Mouse (Mus musculus) cerebellum, adult 8-10 months (tissue): ENCODE results near the gene Dot1l.

Experiments used
- DNase-seq: peaks from one replicate; pipeline ENCODE4 v3.0.0; 2022

The Dot1l gene

GRCm38 (mm10) chr10:80760596-80761524 is 5.9 kb downstream of the Dot1l start:
- DNase-seq, result no peak

DNA sequence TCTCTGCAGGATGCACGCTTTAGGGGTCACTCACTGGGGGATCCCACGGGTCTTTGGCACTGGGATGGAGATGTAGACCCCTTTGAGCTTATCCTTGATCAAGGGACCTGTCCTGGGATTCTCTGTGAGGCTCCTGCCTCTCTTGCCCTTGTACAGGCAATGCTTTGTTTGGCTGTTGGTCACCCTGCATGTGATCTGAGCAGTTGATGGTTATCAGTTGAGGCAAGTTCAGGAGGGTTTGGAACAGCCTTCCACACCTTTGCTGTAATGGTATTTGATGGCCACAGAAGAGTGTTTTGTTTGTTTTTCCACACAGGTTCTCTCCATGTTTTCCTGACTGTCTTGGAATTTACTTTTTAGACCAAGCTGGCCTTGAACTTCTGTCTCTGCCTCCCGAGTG is 6.8 kb downstream of the Dot1l start:
- no peak for DNase-seq

GRCm38 (mm10) chr10:80763502-80763901 is 8.5 kb downstream of the Dot1l start:
- DNase-seq, result no peak

DNA sequence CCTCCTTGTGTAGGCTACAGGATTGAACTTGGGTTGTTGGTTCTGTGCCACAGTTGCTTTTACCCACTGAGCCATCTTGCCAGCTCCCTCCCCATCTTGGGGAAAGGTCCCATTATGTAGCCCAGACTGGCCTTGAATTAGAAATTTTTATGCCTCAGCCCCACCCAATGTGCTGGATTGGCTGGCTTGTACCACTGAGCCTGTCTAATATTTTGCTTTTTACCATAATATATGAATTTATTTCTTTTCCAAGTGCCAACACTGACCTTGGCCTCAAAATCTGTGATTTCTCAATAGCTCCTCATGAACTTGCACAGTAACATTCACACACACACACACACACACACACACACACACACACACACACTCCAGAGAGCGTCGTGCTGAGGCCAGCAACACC is 10.7 kb downstream of the Dot1l start:
- no peak for DNase-seq

DNA sequence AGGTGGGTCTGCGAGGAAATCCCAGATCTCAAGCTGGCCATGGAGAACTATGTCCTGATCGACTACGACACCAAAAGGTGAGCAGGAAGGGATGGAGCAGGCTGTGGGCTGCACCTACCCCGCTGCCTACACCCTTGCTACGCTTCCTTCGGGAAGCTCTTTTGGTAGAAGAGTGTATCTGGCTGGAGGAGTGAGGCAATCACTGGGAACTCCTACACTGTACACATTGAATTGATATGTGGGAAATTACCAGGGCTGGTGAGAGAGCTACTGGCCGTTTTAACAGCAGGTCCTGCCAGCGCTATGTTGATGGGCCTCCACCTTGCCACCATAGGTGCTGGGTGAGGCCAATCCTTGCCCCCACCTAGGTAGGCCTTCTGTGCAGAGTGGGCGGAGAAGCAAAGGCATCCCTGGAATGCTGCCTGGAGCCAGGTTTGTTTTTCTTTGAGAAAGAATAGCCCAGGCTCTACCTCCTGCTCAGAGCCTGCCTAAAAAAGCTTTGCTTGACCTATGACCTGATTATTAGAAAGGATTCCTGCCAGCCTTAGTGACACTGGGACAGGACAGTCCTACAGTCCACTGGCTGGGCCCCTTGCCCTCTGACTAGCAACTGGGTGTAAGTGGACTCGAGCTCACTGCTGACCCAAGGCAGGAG is 11.3 kb downstream of the Dot1l start:
- no peak for DNase-seq

- no peak for DNase-seq
These were observed 13.4 kb downstream of the Dot1l start for GRCm38 (mm10) chr10:80768365-80768764.

- no peak for DNase-seq
These were observed 18.8 kb downstream of the Dot1l start for GRCm38 (mm10) chr10:80773816-80774215.

GRCm38 (mm10) chr10:80774549-80774948 is 19.5 kb downstream of the Dot1l start:
- DNase-seq, result peak; percentile 95

DNA sequence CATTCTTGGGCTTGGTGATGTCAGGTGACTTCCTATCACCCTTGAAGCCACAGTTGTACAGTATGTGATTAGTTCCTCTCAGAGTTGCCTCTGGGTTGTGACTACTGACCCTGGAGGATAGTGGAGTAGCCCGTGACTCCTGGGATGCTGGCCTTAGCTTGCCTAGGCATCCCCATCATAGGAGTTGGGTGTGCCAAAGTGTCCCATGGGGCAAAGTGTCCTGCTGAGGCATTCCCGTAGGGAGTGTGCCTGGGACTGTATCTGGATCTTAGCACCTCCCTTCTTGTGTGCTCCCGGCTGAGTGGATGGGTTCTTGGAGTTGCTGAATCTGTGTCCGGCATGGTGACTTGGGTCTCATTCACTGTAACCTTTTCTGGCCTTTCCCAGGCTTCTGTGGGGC is 20.0 kb downstream of the Dot1l start:
- DNase-seq, result no peak

GRCm38 (mm10) chr10:80775731-80776130 is 20.7 kb downstream of the Dot1l start:
- DNase-seq, result peak; percentile 77

DNA sequence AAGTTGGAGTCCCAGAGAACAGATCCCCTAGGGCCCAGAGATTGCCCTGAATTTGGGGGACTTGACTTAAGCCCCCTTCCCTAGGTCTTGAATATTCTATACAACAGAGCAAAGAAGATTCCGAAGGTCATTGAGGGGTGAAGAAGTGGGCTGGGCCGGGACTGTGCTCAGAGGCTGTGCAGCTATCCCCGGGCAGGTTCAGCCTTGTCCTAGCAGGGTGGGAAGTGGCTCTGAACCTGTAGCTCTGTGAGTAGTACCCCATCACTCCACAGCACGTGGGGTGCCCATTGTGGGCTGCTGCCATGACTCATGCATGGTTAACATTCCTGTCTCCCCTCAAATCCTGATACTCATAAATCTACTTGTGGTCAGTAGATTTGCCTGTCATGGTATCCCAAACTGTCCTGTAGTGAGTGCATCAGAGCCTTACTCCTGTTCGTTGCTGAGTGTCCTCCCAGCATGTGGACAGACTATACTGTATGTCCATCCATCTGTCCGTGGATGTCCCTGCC is 21.4 kb downstream of the Dot1l start:
- DNase-seq, result no peak

DNA sequence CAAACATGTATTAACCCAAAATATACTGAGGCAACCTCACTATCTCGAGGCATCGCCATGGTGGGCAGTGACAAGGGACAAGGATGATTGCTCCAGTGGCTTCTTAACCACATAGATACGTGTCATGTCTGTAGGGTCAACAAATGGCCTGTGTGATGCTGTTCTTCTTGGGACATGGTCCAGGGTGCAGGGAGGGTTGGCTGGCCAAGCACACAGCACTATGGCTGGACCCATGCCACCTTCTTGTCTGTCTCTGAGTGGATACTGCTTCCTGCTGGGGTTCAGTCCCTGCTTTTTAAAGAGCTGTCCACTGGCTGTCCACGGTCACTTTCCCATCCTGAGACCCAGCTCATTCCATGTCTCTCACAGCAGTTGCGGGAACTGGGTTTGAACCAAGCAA is 22.1 kb downstream of the Dot1l start:
- peak; percentile 63 for DNase-seq

DNA sequence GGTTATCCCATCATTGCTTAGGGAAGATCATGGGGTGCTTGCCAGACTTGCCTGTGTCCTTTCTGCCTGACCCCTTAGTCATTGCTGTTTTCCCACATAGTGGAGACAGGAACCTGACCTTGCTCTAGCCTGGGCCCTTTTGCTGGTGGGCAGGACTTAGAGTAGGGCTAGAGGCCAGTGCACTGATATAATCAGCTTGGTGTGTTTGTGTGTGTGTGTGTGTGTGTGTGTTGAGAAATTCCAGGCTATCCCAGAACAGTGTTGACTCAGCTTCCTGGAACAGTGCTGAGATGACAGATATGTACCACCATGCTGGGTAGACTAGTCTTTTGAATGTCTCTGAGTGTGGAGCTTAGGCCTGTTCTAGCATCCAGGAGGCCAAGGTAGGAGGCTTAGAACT is 24.6 kb downstream of the Dot1l start:
- no peak for DNase-seq

- DNase-seq, result no peak
These were observed 29.3 kb downstream of the Dot1l start for GRCm38 (mm10) chr10:80784302-80784701.

- no peak for DNase-seq
These were observed 29.9 kb downstream of the Dot1l start for GRCm38 (mm10) chr10:80784871-80785270.

DNA sequence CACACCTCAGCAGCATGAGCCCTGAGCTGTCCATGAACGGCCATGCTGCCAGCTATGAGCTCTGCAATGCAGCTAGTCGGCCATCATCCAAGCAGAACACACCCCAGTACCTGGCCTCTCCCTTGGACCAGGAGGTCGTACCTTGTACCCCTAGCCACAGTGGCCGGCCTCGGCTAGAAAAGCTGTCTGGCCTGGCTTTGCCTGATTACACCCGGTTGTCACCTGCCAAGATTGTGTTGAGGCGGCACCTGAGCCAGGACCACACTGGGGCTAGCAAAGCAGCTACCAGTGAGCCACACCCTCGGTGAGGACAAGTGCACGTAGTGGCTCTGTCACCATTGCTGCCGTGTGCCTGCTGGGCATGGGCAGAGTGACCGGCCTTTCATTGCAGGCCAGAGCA is 31.0 kb downstream of the Dot1l start:
- DNase-seq, result no peak

DNA sequence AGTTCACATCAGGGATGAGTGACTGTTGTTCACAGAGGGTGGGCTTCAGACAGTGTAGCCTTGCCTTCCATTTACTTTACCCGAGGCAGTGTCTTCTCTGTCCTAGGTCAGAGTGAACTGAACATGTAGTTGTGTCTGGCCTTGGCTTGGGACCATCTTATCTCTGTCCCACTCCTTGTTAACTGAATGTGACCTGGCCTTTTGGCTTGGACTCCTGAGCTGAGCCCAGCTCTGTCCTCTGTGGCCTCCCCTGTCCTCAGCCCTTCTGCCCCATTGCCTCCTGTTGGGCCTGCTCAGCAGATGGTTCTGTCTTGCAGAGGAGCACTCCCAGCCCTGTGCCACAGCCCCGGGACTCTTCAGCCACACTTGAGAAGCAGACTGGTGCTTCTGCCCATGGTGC is 32.5 kb downstream of the Dot1l start:
- DNase-seq, result no peak

- no peak for DNase-seq
These were observed 35.9 kb downstream of the Dot1l start for GRCm38 (mm10) chr10:80790761-80791404.

- peak; percentile 60 for DNase-seq
These were observed 36.6 kb downstream of the Dot1l start for GRCm38 (mm10) chr10:80791476-80792174.

DNA sequence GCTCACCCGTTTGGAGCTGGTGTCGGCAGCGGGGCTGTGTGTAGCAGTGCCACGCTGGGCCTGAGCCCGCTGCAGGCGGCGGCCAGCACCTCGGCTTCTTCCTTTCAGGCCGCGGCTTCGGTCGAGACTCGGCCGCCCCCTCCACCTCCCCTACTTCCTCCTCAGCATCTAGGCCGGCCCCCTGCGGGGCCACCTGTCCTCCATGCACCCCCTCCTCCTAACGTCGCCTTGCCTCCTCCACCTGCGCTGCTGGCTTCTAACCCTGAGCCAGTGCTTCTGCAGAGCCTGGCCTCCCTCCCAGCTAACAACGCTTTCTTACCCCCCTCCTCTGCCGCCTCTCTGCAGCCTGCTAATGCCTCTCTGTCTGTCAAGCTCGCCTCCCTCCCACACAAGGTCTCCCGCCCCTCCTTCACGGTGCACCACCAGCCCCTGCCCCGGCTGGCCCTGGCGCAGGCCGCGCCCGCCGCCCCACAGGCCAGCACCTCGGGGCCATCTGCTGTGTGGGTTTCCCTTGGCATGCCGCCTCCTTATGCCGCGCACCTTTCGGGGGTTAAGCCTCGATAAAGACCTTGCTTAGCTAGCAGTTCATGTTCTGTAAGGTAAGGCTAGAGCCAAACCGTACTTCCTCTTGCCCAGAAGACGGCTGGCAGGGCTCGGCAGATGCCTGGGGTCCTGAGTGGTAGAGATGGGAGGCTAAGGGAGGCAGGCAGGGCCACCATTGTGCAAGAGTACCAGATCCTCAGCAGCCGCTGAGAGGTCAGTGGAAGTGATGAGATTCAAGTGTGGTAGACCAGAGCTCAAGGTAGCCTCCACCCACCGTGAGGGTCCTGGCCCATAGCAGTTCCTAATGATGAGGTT is 37.4 kb downstream of the Dot1l start:
- DNase-seq, result peak; percentile 75

DNA sequence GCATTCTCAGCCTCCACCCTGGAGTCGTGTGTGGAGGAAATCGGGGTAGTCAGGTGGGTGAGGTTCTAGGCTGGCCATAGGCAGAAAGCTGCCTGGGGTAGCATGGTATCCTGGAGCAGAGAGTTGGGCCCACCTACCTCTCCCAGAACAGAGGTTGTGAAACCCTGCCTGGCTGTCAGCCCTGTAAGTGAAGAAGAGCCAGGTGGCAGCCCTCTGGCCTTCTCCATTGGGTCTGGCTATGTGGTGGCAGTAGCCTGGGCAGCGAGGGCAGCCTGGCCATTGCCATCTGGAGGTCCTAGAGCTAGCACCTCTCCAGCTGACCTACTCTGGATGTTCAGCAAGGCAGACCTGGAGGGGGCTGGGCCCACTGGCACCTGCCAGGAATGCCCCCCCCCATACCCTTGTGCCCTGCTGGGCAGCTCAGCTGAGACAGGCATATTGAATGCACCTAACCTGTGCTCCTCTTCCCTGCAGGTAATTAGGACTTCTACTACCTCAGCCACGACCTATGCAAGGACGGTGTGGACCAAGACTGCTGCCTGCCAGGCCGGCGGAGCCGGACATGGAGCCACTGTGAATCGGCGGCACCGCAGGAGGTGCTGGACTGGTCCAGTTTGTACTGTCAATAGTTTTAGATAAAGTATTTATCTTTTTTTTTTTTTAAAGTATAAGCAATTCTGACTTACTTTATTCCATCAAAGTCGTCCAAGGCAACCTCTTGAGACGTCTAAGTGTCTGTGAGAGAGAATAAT is 38.2 kb downstream of the Dot1l start:
- DNase-seq, result peak; percentile 69
